Mouse (Mus musculus) midbrain, embryonic 13.5 days (tissue): ENCODE measurements around the gene Wdr48. TPM values are rescaled to one million over a fixed set of nuclear protein-coding genes. Genes with fewer than 3 reads are reported as not detected.

Experiments
- ATAC-seq: fragments of 200-750 bp; cut with Nextera tagmentation; 2 replicates; pipeline ENCODE4 v1.8.0; 2017; ENCODE audit warnings: mild to moderate bottlenecking, moderate TSS enrichment, moderate library complexity
- H3K27ac ChIP-seq: fragments of 300-500 bp; sonication (generic); 2 replicates; pipeline ENCODE4 v1.5.1; 2015; ENCODE audit warnings: inconsistent platforms, mild to moderate bottlenecking, moderate library complexity
- H3K27me3 ChIP-seq: fragments of 300-500 bp; sonication (generic); 2 replicates; pipeline ENCODE4 v1.6.1; 2015; ENCODE audit warnings: mild to moderate bottlenecking, inconsistent platforms
- H3K36me3 ChIP-seq: fragments of 300-500 bp; sonication (generic); 2 replicates; pipeline ENCODE4 v1.6.1; 2015; ENCODE audit warnings: mild to moderate bottlenecking, inconsistent platforms
- H3K4me1 ChIP-seq: fragments of 300-500 bp; sonication (generic); replicated peaks from 2 replicates; pipeline ENCODE4 v1.6.1; 2015; ENCODE audit warnings: inconsistent platforms
- H3K4me2 ChIP-seq: fragments of 300-500 bp; sonication (generic); replicated peaks from 2 replicates; pipeline ENCODE4 v1.6.1; 2015; ENCODE audit warnings: moderate library complexity, mild to moderate bottlenecking, inconsistent platforms
- H3K4me3 ChIP-seq: fragments of 300-500 bp; sonication (generic); replicated peaks from 2 replicates; pipeline ENCODE4 v1.5.1; 2015; ENCODE audit warnings: mild to moderate bottlenecking, inconsistent platforms
- H3K9ac ChIP-seq: fragments of 300-500 bp; sonication (generic); replicated peaks from 2 replicates; pipeline ENCODE4 v1.6.1; 2015; ENCODE audit warnings: mild to moderate bottlenecking, inconsistent platforms
- H3K9me3 ChIP-seq: fragments of 300-500 bp; sonication (generic); 2 replicates; pipeline ENCODE4 v1.6.1; 2016; ENCODE audit warnings: mild to moderate bottlenecking, inconsistent platforms
- WGBS: fragments of 180-500 bp; shearing (Covaris S2); methylation state at CpG from one replicate; pipeline ENCODE4 v1.1.7; 2015; 5-methylcytosine and 5-hydroxymethylcytosine counted together
- polyA plus RNA-seq: library from polyadenylated mRNA; unstranded; fragments of >200 nt; fragmentation: Nextera tagmentation; extraction: Ambion mirVana; gene quantifications from 2 replicates; pipeline ENCODE4 v1.2.1, GENCODE M21; 2015

The Wdr48 gene
- polyA plus RNA-seq, 1 experiment from 2014 or later, result 74.5 TPM

DNA sequence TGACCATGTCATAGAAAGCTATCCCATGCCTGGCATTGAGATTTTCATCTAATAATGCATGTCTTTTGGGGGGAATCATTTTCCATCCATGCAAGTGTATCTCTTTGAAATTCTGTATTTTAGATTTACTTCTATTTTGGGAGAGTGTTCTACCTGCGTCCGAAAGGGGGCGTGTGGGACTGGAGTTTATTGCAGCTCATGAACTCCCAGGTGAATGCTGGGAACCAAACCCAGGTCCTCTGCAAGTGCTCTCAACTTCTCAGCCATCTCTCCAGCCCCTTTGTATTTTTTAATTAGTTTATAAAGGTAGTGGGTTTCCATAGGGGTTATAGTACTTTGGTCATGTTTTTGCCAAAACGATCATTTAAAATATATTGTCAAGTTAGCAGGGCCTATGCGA, 797 bp upstream of the Wdr48 start:
- Histone ChIP-seq H3K9ac (no peak overlapping the region), H3K27ac (0 out of 2 replicates have a peak overlapping the region, but pooled peaks have one; percentile 85)

DNA sequence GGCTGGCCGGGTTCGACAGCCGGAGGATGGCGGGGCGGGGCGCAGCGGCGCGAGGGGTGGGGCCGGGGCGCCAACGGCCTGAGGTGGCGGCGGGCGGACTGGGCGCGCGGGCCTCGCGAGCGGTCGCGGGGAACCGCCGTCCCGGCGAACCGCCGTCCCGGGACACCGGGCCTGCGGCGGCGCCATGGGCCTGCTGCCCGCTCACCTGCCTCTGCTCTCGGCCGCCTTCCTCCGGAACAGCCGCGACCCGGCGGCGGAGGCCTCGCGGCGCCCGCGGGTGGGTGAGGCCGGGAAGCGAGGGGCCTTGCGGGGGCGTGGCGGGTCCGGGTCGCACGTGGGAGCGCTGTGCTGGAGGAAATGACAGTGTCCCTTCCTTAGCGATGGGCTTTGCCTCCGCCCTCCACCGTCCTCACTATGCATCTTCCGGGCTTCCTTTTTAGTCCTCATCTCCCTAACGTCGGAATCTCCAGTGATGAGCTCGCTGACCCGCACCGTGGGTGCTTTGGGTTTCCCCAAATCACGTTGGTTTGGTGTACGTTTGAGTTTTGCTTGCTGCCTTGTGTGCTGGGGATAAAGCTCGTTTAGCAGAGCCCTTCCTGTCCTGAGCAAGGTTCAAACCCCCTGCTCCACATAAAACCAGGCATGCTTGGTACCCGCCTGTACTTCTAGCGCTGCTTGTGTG, 503 bp downstream of the Wdr48 start:
- Histone ChIP-seq H3K4me1 (peaks cover 16% of the 10 kb centered on the region), H3K4me3 (peak overlapping the region; percentile 99), H3K4me2 (peak overlapping the region; percentile 95), H3K9ac (peak overlapping the region; percentile 90), H3K27ac (peak overlapping the region; percentile 77), H3K27me3 (peaks cover 11% of the 10 kb centered on the region; the same call in 1 of the 2 replicates), H3K36me3 (no peaks in the 10 kb centered on the region), H3K9me3 (no peaks in the 10 kb centered on the region)
- no peak; the same call in 1 of the 2 replicates for ATAC-seq
- WGBS, result under 1% methylated on average over 63 of the region's 71 CpGs

More for the DNA sequence above, 797 bp upstream of the Wdr48 start:
- H3K36me3 ChIP-seq, result no peaks in the 10 kb centered on the region
- H3K4me1 ChIP-seq, result peaks cover 26% of the 10 kb centered on the region
- peak overlapping the region; percentile 95 for H3K4me2 ChIP-seq
- peak overlapping the region; percentile 99; the same call in 1 of the 2 replicates for H3K4me3 ChIP-seq
- no peaks in the 10 kb centered on the region for H3K9me3 ChIP-seq
- 91% methylated on average over 5 of the region's 5 CpGs for WGBS
- H3K27me3 ChIP-seq, result peaks cover 11% of the 10 kb centered on the region; the same call in 1 of the 2 replicates
- no peak for ATAC-seq

DNA sequence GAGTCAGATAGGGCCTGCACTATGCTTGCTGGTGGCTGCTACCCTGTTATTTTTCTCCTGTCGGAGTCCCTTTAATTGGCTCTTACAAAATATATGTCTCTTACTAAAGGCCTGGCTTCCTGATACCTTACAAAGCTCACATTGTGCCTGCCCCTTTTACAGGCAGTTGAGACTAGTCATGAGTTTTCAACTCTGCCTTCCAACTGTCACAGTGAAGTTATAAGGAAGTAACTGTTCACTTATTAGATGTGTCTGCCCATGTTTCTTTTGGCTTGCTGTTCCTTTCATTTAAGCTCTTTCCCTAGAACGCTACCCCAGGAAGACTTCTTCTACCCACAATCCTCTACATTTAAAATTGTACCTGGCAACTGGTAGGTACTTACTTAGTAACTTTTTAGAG, 4.8 kb downstream of the Wdr48 start:
- Histone ChIP-seq H3K4me2 (no peak overlapping the region), H3K9me3 (no peaks in the 10 kb centered on the region), H3K36me3 (peaks cover 27% of the 10 kb centered on the region), H3K4me1 (peaks cover 13% of the 10 kb centered on the region), H3K27me3 (no peaks in the 10 kb centered on the region), H3K27ac (no peak overlapping the region), H3K9ac (no peak overlapping the region), H3K4me3 (no peak overlapping the region)
- 97% methylated on average over 2 of the region's 2 CpGs for WGBS
- ATAC-seq, result no peak

DNA sequence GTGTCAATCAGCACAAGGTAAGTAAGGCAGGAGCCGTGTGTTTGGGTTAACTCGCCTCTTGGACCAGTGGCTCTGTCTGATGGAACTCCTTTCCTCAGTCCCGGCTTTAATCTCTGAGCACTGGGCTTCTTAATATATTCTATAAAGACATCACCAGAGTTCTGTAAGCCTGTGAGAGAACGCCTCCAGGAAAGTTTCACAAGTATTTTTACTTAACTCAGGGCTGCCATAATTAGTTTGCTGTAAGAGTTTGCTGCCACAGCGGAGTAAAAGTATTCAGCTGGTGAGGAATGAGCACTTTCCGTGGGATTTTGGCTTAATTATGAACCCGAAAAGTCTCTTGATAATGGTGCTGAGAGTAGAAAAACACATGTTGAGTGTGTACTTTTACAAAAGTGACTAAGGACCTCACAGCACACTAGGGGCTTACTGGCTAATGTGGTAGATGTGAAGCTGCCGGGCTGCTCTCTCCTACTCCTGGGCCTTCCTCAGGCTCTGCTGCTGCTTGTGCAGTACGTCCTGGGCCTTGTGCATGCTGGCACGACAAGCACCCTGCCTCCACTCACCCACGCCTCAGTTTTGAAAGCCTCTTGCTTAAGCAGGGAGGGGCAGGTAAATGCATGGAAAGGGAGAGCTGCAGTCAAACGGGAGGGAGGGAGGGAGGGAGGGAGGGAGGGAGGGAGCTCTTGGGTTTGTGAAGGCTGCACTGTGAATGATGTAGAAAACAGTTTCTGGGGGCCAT, 7.9 kb downstream of the Wdr48 start:
- Histone ChIP-seq H3K4me2 (no peak overlapping the region), H3K9me3 (no peaks in the 10 kb centered on the region), H3K27me3 (no peaks in the 10 kb centered on the region), H3K4me3 (no peak overlapping the region), H3K9ac (no peak overlapping the region), H3K4me1 (no peaks in the 10 kb centered on the region), H3K27ac (no peak overlapping the region), H3K36me3 (peaks cover 55% of the 10 kb centered on the region)
- ATAC-seq, result no peak
- 83% methylated on average over 12 of the region's 12 CpGs for WGBS

DNA sequence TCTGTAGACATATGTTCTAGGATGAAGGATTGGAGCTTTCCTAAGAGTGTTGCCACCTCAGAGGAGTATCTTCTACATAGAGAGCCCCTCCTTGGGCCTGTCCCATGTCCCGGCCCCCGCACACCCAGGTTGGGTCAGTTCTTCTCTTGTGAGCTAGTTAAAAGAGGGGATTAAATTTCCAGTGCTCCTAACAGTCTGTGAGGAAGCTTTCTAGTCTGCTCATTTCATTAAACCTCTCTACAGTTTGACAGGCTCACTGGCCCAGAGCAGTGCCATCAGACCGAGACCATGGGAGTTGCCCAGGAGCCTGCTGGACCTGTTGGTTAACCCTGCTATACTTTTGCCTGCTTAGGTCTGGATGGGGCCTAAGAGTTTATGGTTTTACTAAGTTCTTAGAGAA, 14.0 kb downstream of the Wdr48 start:
- Histone ChIP-seq H3K4me1 (no peaks in the 10 kb centered on the region), H3K27me3 (no peaks in the 10 kb centered on the region), H3K36me3 (peaks cover 95% of the 10 kb centered on the region), H3K4me3 (no peak overlapping the region), H3K9me3 (no peaks in the 10 kb centered on the region), H3K27ac (no peak overlapping the region), H3K9ac (no peak overlapping the region), H3K4me2 (no peak overlapping the region)
- 95% methylated on average over 3 of the region's 3 CpGs for WGBS
- ATAC-seq, result no peak

DNA sequence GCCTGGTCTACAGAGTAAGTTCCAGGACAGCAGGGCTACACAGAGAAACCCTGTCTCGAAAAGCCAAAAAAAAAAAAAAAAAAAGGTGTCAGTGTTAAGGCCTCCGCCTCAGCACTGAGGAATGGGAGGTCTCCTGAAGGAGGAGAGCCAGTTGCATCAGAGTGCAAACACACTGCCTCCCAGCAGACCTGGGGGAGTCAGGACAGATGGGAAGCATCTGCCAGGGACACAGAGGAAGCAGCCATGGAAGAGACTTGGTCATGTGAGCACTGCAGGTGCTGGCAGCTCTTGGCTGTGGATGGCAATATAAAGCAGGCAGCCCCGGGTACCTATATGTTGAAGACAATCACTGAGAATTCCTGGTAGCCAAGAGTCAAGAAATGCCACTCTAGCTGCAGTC, 15.3 kb downstream of the Wdr48 start:
- no peak overlapping the region for H3K4me3 ChIP-seq
- H3K27me3 ChIP-seq, result no peaks in the 10 kb centered on the region
- H3K4me2 ChIP-seq, result no peak overlapping the region
- H3K4me1 ChIP-seq, result no peaks in the 10 kb centered on the region
- WGBS, result 92% methylated on average over 3 of the region's 3 CpGs
- H3K36me3 ChIP-seq, result peaks cover 95% of the 10 kb centered on the region
- H3K27ac ChIP-seq, result no peak overlapping the region
- H3K9me3 ChIP-seq, result no peaks in the 10 kb centered on the region
- ATAC-seq, result no peak
- no peak overlapping the region for H3K9ac ChIP-seq

DNA sequence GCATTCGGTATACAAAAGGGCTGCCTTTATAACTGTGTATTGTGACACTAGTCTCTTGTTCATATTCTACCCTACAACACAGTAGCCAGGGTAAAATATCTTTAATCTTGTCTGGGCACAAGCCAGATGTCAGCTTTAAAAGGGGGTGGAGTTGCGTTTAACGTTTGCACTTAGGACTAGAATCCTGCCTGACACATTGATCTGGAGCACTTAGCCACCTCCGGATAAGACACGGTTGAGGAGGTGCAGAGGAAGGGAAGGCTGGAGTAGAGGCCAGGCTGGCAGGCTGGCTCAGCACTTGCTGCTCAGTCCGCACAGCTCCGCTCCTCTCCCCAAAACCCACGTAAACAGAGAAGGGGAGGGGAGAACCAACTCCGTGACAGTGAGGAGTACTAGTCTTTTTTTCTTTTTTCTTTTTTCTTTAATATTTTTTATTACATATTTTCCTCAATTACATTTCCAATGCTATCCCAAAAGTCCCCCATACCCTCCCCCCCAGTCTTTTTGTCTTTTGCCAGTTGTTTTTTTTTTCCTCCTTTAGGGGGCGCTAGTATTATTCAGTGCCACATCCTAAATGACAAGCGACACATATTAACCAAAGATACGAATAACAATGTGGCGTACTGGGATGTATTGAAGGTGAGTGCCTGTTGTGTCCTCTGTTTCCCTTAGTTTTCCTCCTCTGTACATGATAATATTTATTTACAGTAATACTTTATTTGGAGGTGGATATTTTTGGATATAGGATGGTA, 18.6 kb downstream of the Wdr48 start:
- no peak for ATAC-seq
- H3K4me3 ChIP-seq, result no peak overlapping the region
- no peak overlapping the region for H3K27ac ChIP-seq
- no peaks in the 10 kb centered on the region for H3K9me3 ChIP-seq
- H3K4me2 ChIP-seq, result no peak overlapping the region
- WGBS, result 75% methylated on average over 13 of the region's 13 CpGs
- no peak overlapping the region for H3K9ac ChIP-seq
- H3K36me3 ChIP-seq, result peaks cover 95% of the 10 kb centered on the region
- H3K27me3 ChIP-seq, result no peaks in the 10 kb centered on the region
- H3K4me1 ChIP-seq, result no peaks in the 10 kb centered on the region

DNA sequence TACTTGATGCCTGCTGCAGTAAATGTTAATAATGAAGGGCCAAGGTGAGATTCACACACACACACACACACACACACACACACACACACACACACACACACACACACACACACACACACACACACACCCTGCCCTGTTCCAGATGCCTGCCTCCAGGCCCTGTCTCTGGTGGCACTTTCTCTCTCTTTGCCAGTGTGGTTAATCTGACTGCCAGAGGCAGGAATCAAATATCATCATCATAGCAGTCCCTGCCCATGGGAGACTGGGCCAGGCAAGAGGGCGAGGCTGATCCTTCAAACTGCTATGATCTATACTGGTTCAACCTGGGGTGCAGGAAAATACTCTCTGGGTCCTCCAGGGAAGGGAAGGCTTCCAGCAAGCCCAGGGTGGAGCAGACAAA, 25.2 kb downstream of the Wdr48 start:
- Histone ChIP-seq H3K9ac (no peak overlapping the region), H3K4me2 (no peak overlapping the region), H3K27me3 (no peaks in the 10 kb centered on the region), H3K36me3 (peaks cover 89% of the 10 kb centered on the region), H3K9me3 (no peaks in the 10 kb centered on the region), H3K4me3 (no peak overlapping the region), H3K27ac (no peak overlapping the region), H3K4me1 (no peaks in the 10 kb centered on the region)
- ATAC-seq, result no peak
- 87% methylated on average over 1 of the region's 1 CpGs for WGBS

DNA sequence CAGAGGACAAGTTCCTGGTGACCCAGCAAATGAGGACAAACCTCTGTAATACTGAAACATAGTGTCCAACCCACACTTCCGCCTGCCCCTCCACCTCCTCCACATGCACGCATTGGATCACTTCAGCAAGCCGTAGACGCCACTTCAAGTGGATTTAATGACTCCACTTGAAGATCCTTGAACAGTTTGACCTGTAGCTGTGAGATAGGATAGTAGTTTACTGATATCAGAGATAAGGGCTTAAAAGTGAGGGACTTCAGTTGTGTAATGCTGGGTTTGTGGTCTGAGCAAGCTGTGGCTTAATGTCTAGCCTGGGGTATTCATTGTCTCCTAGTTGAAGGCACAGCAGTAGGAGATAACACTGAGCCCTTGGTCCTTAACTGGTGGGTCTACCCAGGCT, 28.8 kb downstream of the Wdr48 start:
- H3K27ac ChIP-seq, result no peak overlapping the region
- no peaks in the 10 kb centered on the region for H3K4me1 ChIP-seq
- WGBS, result 91% methylated on average over 4 of the region's 4 CpGs
- no peaks in the 10 kb centered on the region for H3K27me3 ChIP-seq
- no peak overlapping the region for H3K4me2 ChIP-seq
- H3K9me3 ChIP-seq, result no peaks in the 10 kb centered on the region
- H3K4me3 ChIP-seq, result no peak overlapping the region
- peaks cover 92% of the 10 kb centered on the region for H3K36me3 ChIP-seq
- no peak for ATAC-seq
- no peak overlapping the region for H3K9ac ChIP-seq

DNA sequence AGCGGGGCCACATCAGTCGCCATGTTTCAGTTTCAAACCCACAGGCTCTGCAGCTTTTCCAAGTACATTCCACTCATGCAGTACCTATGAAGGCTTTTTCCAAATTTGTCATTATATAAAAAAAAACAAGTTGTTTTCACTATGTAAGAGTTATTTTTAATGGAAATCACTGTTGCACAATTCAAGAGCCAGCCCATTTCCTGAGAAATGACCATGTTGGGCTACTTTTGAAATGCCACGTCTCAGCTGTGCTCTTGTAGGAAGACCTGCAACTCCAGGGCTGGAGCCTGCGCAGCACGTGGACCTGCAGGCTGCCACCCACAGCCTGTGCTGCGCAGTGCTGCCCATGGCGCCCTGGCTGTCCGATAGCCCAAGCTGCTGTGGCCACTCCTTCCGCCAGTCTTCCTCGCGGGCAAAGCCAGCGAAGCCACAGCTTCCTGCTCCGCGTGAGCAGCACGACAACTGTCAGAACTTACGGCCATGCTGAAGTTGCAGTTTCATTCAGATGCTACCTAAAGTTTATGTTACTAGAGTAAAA, 30.5 kb downstream of the Wdr48 start:
- Histone ChIP-seq H3K36me3 (peaks cover 92% of the 10 kb centered on the region), H3K27me3 (no peaks in the 10 kb centered on the region), H3K4me2 (no peak overlapping the region), H3K27ac (no peak overlapping the region), H3K9ac (no peak overlapping the region), H3K4me3 (no peak overlapping the region), H3K9me3 (no peaks in the 10 kb centered on the region), H3K4me1 (no peaks in the 10 kb centered on the region)
- 93% methylated on average over 16 of the region's 16 CpGs for WGBS
- no peak for ATAC-seq

DNA sequence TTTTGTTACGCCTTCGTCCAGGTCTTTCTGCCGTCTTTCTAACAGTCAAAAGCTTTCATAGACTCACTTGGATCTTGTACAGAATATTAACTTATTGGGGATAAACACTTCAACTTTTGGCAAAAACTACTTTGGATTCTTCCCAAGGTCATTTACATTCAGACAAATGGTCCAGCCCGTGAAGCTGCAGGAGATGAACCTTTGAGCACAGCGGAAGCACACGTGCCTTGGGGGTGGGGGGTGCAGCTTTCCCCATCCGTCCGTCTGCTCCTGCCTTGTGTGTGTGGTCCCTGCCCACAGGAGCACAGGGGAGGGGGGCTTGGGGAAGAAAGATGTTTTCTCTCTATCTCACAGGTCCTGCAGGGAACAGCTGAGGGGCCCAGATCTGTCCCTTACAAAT, 31.1 kb downstream of the Wdr48 start:
- WGBS, result 80% methylated on average over 8 of the region's 8 CpGs
- Histone ChIP-seq H3K27ac (no peak overlapping the region), H3K27me3 (no peaks in the 10 kb centered on the region), H3K4me2 (no peak overlapping the region), H3K9ac (no peak overlapping the region), H3K9me3 (no peaks in the 10 kb centered on the region), H3K4me1 (no peaks in the 10 kb centered on the region), H3K4me3 (no peak overlapping the region), H3K36me3 (peaks cover 92% of the 10 kb centered on the region)
- ATAC-seq, result no peak

DNA sequence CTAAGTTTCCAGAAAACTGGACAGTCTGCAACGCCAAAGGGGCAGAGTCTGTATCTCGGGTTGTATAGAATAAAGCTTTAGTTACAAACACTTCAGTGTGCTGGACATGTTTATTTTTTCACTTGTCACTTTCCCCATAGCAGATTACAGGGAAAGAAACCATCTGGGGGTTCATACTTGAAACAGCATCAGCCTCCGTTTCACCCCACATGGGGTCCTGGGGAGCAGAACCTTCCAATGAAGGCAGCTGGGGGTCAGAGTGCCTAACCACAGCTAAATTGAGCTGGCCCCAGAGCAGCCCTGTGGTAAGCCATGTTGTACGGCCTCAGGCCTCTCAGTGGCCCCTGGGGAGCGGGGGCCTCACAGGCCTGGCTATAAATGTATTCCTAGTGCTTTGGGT, 31.8 kb downstream of the Wdr48 start:
- H3K27me3 ChIP-seq, result no peaks in the 10 kb centered on the region
- 90% methylated on average over 5 of the region's 5 CpGs for WGBS
- peaks cover 91% of the 10 kb centered on the region for H3K36me3 ChIP-seq
- no peaks in the 10 kb centered on the region for H3K9me3 ChIP-seq
- H3K9ac ChIP-seq, result no peak overlapping the region
- H3K4me3 ChIP-seq, result no peak overlapping the region
- no peak for ATAC-seq
- no peak overlapping the region for H3K4me2 ChIP-seq
- no peak overlapping the region for H3K27ac ChIP-seq
- no peaks in the 10 kb centered on the region for H3K4me1 ChIP-seq
